Mouse (Mus musculus): ENCODE results near the gene Arid3b.

GRCm38 (mm10) chr9:57782656-57783055 is 53.9 kb downstream of the Arid3b start:
- no peak for TF ChIP-seq NRF1 (IDR thresholded peaks at IDR 0.05; ENCODE audit: low read depth, low read length)
- no peak for TF ChIP-seq SIN3A (IDR thresholded peaks at IDR 0.05; ENCODE audit: low read length)
- TF ChIP-seq POLR2A (IDR thresholded peaks at IDR 0.05; ENCODE audit: low read depth, low read length) = no peak
- no peak for TF ChIP-seq EP300 (IDR thresholded peaks at IDR 0.05; ENCODE audit: low read length)
- no peak for TF ChIP-seq MAZ (IDR thresholded peaks at IDR 0.05; ENCODE audit: low read depth, low read length)
- no peak for TF ChIP-seq CTCF (conservative IDR thresholded peaks at IDR 0.05 in 1 of 2, IDR thresholded peaks at IDR 0.05 in 1 of 2; ENCODE audit: low read depth in 2 of 2, low read length in 2 of 2)
- no peak for TF ChIP-seq MXI1 (IDR thresholded peaks at IDR 0.05; ENCODE audit: low read depth, low read length)
- TF ChIP-seq MAFK (IDR thresholded peaks at IDR 0.05; ENCODE audit: insufficient replicate concordance, low read length) = no peak
